Mouse (Mus musculus): ENCODE measurements at regions not wholly inside any gene's neighbourhood (a gene's known extent, or its start where the extent isn't known, plus 50 kb on each side); places are given as distances from the start of the nearest gene placed in this dataset.

GRCm38 (mm10) chr17:15993361-15994287, 162.8 kb upstream of the Rgmb start:
- no peaks in the 10 kb centered on the region for H3K36me3 ChIP-seq (ENCODE audit: control insufficient read depth, insufficient read depth, low read length)
- peak; percentile 86 for ATAC-seq
- H3K27me3 ChIP-seq (ENCODE audit: control insufficient read depth, insufficient read depth, low read depth, low read length) = no peaks in the 10 kb centered on the region
- H3K27ac ChIP-seq (ENCODE audit: low read length) = peak overlapping the region; percentile 36
- peaks cover 17% of the 10 kb centered on the region for H3K4me1 ChIP-seq (ENCODE audit: control insufficient read depth, insufficient read depth, low read length)
- no peaks in the 10 kb centered on the region; the same call in 1 of the 2 replicates for H3K9me3 ChIP-seq (replicated peaks; ENCODE audit: control insufficient read depth, low read length, poor library complexity, severe bottlenecking)
- 12% methylated on average over 7 of the region's 7 CpGs for WGBS
- H3K4me2 ChIP-seq (ENCODE audit: low read length) = no peak overlapping the region
- H3K4me3 ChIP-seq (ENCODE audit: low read depth, low read length) = no peak overlapping the region
- 0 out of 2 replicates have a peak overlapping the region, but pooled peaks have one; percentile 17 for H3K9ac ChIP-seq (ENCODE audit: low read depth, low read length)

- Histone ChIP-seq H3K4me1 (ENCODE audit: control insufficient read depth, insufficient read depth, low read length) (peaks cover 17% of the 10 kb centered on the region), H3K27me3 (ENCODE audit: control insufficient read depth, insufficient read depth, low read depth, low read length) (no peaks in the 10 kb centered on the region), H3K36me3 (ENCODE audit: control insufficient read depth, insufficient read depth, low read length) (no peaks in the 10 kb centered on the region), H3K9me3 (replicated peaks; ENCODE audit: control insufficient read depth, low read length, poor library complexity, severe bottlenecking) (no peaks in the 10 kb centered on the region), H3K9ac (ENCODE audit: low read depth, low read length) (no peak overlapping the region), H3K4me2 (ENCODE audit: low read length) (no peak overlapping the region), H3K27ac (ENCODE audit: low read length) (no peak overlapping the region), H3K4me3 (ENCODE audit: low read depth, low read length) (no peak overlapping the region)
- WGBS = 52% methylated on average over 5 of the region's 5 CpGs
- no peak for ATAC-seq
Observed at GRCm38 (mm10) chr17:15991916-15992315, 161.1 kb upstream of the Rgmb start.

- H3K9me3 ChIP-seq (replicated peaks; ENCODE audit: control insufficient read depth, low read length, poor library complexity, severe bottlenecking) = no peaks in the 10 kb centered on the region
Observed at GRCm38 (mm10) chr17:15990303-15990702, 159.5 kb upstream of the Rgmb start.

GRCm38 (mm10) chr17:15981558-15981957, 150.7 kb upstream of the Rgmb start:
- Histone ChIP-seq H3K9me3 (replicated peaks; ENCODE audit: control insufficient read depth, low read length, poor library complexity, severe bottlenecking) (no peaks in the 10 kb centered on the region), H3K9ac (ENCODE audit: low read depth, low read length) (no peak overlapping the region), H3K27ac (ENCODE audit: low read length) (no peak overlapping the region), H3K4me2 (ENCODE audit: low read length) (no peak overlapping the region), H3K4me1 (ENCODE audit: control insufficient read depth, insufficient read depth, low read length) (0 out of 2 replicates have a peak, but pooled peaks cover 2% of the 10 kb centered on the region), H3K27me3 (ENCODE audit: control insufficient read depth, insufficient read depth, low read depth, low read length) (no peaks in the 10 kb centered on the region), H3K36me3 (ENCODE audit: control insufficient read depth, insufficient read depth, low read length) (no peaks in the 10 kb centered on the region), H3K4me3 (ENCODE audit: low read depth, low read length) (no peak overlapping the region)
- no peak for ATAC-seq
- WGBS = 22% methylated on average over 2 of the region's 2 CpGs

More at GRCm38 (mm10) chr17:15990303-15990702, 159.5 kb upstream of the Rgmb start:
- H3K9ac ChIP-seq (ENCODE audit: low read depth, low read length) = no peak overlapping the region
- H3K4me3 ChIP-seq (ENCODE audit: low read depth, low read length) = no peak overlapping the region
- H3K4me1 ChIP-seq (ENCODE audit: control insufficient read depth, insufficient read depth, low read length) = peaks cover 17% of the 10 kb centered on the region
- no peaks in the 10 kb centered on the region for H3K36me3 ChIP-seq (ENCODE audit: control insufficient read depth, insufficient read depth, low read length)
- peak overlapping the region; percentile 65 for H3K27ac ChIP-seq (ENCODE audit: low read length)
- WGBS = 3% methylated on average over 6 of the region's 6 CpGs
- ATAC-seq = peak; percentile 61
- H3K27me3 ChIP-seq (ENCODE audit: control insufficient read depth, insufficient read depth, low read depth, low read length) = no peaks in the 10 kb centered on the region
- 0 out of 2 replicates have a peak overlapping the region, but pooled peaks have one; percentile 24 for H3K4me2 ChIP-seq (ENCODE audit: low read length)

- Histone ChIP-seq H3K9me3 (replicated peaks; ENCODE audit: control insufficient read depth, low read length, poor library complexity, severe bottlenecking) (no peaks in the 10 kb centered on the region), H3K4me3 (ENCODE audit: low read depth, low read length) (no peak overlapping the region), H3K27ac (ENCODE audit: low read length) (peak overlapping the region; percentile 63), H3K27me3 (ENCODE audit: control insufficient read depth, insufficient read depth, low read depth, low read length) (no peaks in the 10 kb centered on the region), H3K4me2 (ENCODE audit: low read length) (no peak overlapping the region), H3K9ac (ENCODE audit: low read depth, low read length) (no peak overlapping the region), H3K4me1 (ENCODE audit: control insufficient read depth, insufficient read depth, low read length) (0 out of 2 replicates have a peak, but pooled peaks cover 2% of the 10 kb centered on the region), H3K36me3 (ENCODE audit: control insufficient read depth, insufficient read depth, low read length) (no peaks in the 10 kb centered on the region)
- ATAC-seq = peak; percentile 94
- 18% methylated on average over 7 of the region's 7 CpGs for WGBS
Observed at GRCm38 (mm10) chr17:15977374-15978031, 146.7 kb upstream of the Rgmb start.

- H3K27ac ChIP-seq (ENCODE audit: low read length) = no peak overlapping the region
- no peak overlapping the region for H3K4me3 ChIP-seq (ENCODE audit: low read depth, low read length)
- H3K36me3 ChIP-seq (ENCODE audit: control insufficient read depth, insufficient read depth, low read length) = no peaks in the 10 kb centered on the region
- no peak for ATAC-seq
- no peaks in the 10 kb centered on the region for H3K4me1 ChIP-seq (ENCODE audit: control insufficient read depth, insufficient read depth, low read length)
- H3K27me3 ChIP-seq (ENCODE audit: control insufficient read depth, insufficient read depth, low read depth, low read length) = no peaks in the 10 kb centered on the region
- H3K4me2 ChIP-seq (ENCODE audit: low read length) = no peak overlapping the region
- no peak overlapping the region for H3K9ac ChIP-seq (ENCODE audit: low read depth, low read length)
- H3K9me3 ChIP-seq (replicated peaks; ENCODE audit: control insufficient read depth, low read length, poor library complexity, severe bottlenecking) = no peaks in the 10 kb centered on the region
- 89% methylated on average over 3 of the region's 3 CpGs for WGBS
Observed at GRCm38 (mm10) chr17:15971351-15971685, 140.5 kb upstream of the Rgmb start.

GRCm38 (mm10) chr17:15970481-15971350, 139.9 kb upstream of the Rgmb start:
- Histone ChIP-seq H3K9me3 (replicated peaks; ENCODE audit: control insufficient read depth, low read length, poor library complexity, severe bottlenecking) (no peaks in the 10 kb centered on the region), H3K4me3 (ENCODE audit: low read depth, low read length) (no peak overlapping the region), H3K4me2 (ENCODE audit: low read length) (no peak overlapping the region), H3K4me1 (ENCODE audit: control insufficient read depth, insufficient read depth, low read length) (no peaks in the 10 kb centered on the region), H3K9ac (ENCODE audit: low read depth, low read length) (no peak overlapping the region), H3K36me3 (ENCODE audit: control insufficient read depth, insufficient read depth, low read length) (no peaks in the 10 kb centered on the region), H3K27me3 (ENCODE audit: control insufficient read depth, insufficient read depth, low read depth, low read length) (no peaks in the 10 kb centered on the region), H3K27ac (ENCODE audit: low read length) (no peak overlapping the region)
- no peak for ATAC-seq
- 73% methylated on average over 6 of the region's 6 CpGs for WGBS

GRCm38 (mm10) chr17:15968331-15968730, 137.5 kb upstream of the Rgmb start:
- 83% methylated on average over 5 of the region's 5 CpGs for WGBS
- Histone ChIP-seq H3K9ac (ENCODE audit: low read depth, low read length) (no peak overlapping the region), H3K4me1 (ENCODE audit: control insufficient read depth, insufficient read depth, low read length) (no peaks in the 10 kb centered on the region), H3K4me2 (ENCODE audit: low read length) (no peak overlapping the region), H3K4me3 (ENCODE audit: low read depth, low read length) (no peak overlapping the region), H3K27ac (ENCODE audit: low read length) (no peak overlapping the region), H3K36me3 (ENCODE audit: control insufficient read depth, insufficient read depth, low read length) (no peaks in the 10 kb centered on the region), H3K9me3 (replicated peaks; ENCODE audit: control insufficient read depth, low read length, poor library complexity, severe bottlenecking) (no peaks in the 10 kb centered on the region), H3K27me3 (ENCODE audit: control insufficient read depth, insufficient read depth, low read depth, low read length) (no peaks in the 10 kb centered on the region)
- ATAC-seq = no peak
